Mouse (Mus musculus): ENCODE data around the gene Ahcy.
A peak's percentile ranks its signal among the peaks of the same experiment; 100 is the strongest.
"Not testable (repeated sequence)": the region's sequence is repeated elsewhere in the genome, so short reads cannot be mapped to it uniquely, and the experiment has no call there.

Gene Ahcy

GRCm38 (mm10) chr2:155019673-155020072, 54.6 kb downstream of the Ahcy start:
- DNase-seq (ENCODE audit: low read depth, low spot score) = peak; percentile 73

- peak; percentile 63 for DNase-seq (ENCODE audit: low read depth, low spot score)
These were observed 55.3 kb downstream of the Ahcy start for GRCm38 (mm10) chr2:155018762-155019641.

DNA sequence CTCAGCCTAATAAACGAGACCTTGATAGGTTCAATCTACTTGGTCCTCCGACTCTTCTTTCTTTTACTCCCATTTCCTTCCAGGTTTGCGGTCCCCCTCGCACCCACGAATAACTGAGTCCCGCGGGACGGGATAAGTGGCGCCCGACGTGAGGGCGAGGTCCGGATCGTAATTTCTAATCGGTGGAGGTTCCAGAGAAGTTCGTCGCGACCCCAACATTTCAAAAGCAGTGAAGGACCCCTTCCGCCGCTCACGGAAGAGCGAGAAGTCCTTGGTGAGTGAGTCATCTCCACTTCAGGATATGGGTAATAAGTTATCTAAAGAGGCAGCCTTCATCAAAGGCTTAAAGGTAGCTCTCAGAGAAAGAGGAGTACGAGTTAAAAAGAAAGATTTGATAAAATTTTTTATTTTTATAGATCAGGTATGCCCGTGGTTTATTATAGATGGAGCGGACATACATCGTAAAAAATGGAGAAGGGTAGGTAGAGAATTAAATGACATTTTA, 56.0 kb downstream of the Ahcy start, which contains the start of gene Gm14226:
Gene Gm14226 (plus strand): TSS at position 16 of the 505 bp plus-strand sequence.
- DNase-seq (ENCODE audit: low read depth, low spot score) = not testable (repeated sequence)

DNA sequence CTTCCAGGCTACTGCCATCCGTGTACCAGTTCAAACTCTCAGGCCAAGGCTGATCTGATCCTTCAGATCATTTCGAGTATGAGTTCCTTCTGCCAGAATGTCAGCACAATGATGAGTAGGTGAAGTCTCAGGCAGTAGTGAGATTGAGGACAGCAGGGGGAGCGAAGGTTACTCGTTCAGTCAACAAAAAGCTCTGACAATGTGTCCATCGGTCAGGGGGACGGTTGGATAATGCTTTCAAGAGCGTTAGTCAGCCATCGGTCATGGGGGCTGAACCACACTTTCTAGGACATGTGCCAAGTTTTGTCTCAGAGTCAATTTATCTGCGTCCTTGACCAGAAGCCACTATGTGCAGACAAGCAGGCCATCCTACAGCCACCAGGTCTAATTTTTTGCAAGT, 57.5 kb downstream of the Ahcy start:
- not testable (repeated sequence) for DNase-seq (ENCODE audit: low read depth, low spot score)

DNA sequence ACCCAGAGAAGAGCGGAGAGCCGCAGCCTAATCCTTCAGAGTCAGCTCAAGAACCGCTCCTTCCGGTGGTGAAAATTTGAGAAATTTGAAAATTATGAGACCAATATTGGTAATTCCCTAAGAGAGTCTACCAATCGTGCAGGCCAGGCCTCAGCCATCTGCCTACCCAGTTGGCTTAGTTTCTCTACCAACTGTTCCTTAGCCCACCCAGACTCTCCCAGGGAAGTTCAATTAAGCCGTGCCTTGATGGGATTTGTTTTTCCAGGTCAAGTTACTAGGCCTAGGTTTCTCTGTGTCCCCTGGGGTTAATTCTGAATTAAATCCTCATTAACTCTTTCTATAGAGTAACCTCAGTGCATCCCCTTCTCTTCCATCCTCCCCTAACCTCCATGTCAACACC, 61.3 kb downstream of the Ahcy start:
- no peak for DNase-seq (ENCODE audit: low read depth, low spot score)

DNA sequence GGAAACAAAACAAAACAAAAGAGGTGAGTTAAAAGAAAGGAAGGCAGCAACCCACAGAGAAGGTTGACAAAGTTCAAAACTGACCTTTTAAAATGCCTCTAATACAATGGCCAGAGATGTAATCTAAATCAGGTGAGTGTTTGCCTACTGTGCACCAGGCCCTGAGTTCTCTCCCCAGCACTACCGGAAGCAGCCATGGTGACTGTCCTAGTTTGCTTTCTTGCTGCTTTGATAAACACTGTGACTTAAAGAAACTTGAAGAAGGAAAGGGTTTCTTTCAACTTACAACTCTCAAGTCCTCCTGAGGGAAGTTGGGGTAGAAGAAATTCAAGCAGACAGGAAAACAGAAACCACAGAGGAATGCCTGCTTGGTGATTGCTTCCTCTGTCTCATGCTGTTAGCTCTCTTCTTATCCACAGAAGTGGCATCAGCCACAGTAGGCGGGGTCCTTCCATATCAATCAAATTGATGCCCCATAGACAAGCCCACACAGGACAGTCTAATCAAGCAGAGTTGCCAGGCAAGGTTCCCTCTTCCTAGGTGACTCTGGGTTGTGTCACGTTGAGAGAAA, 63.1 kb downstream of the Ahcy start:
- no peak for DNase-seq (ENCODE audit: low read depth, low spot score)
